Mouse (Mus musculus): ENCODE measurements around the gene Gstp3. TPM values are rescaled to one million over a fixed set of nuclear protein-coding genes. Genes with fewer than 3 reads are reported as not detected.
A peak's percentile ranks its signal among the peaks of the same experiment; 100 is the strongest.
"Not testable (repeated sequence)": the region's sequence is repeated elsewhere in the genome, so short reads cannot be mapped to it uniquely, and the experiment has no call there.

Gstp3 gene
- polyA plus RNA-seq, 1 experiment from 2014 or later, result 105 TPM

GRCm38 (mm10) chr19:4063357-4063756 is 4.0 kb upstream of the Gstp3 start:
- H3K4me1 ChIP-seq (ENCODE audit: control insufficient read depth, low read depth, low read length), result peaks cover 24% of the 10 kb centered on the region
- WGBS (ENCODE audit: insufficient replicate concordance), result 33% methylated on average over 3 of the region's 4 CpGs
- H3K9me3 ChIP-seq (replicated peaks; ENCODE audit: control insufficient read depth, low read length); ATAC-seq (ENCODE audit: low read depth); H3K27ac ChIP-seq (ENCODE audit: low read length); H3K9ac ChIP-seq (ENCODE audit: low read depth, low read length); H3K4me2 ChIP-seq (ENCODE audit: low read depth, low read length); H3K27me3 ChIP-seq (ENCODE audit: control insufficient read depth, insufficient read depth, low read depth, low read length); H3K4me3 ChIP-seq (ENCODE audit: low read depth, low read length); H3K36me3 ChIP-seq (ENCODE audit: control insufficient read depth, insufficient read depth): not testable (repeated sequence)

GRCm38 (mm10) chr19:4060899-4061465 is 1.6 kb upstream of the Gstp3 start:
- ATAC-seq (ENCODE audit: low read depth), result no peak
- peak overlapping the region; percentile 60 for H3K27ac ChIP-seq (ENCODE audit: low read length)
- H3K4me1 ChIP-seq (ENCODE audit: control insufficient read depth, low read depth, low read length), result peaks cover 33% of the 10 kb centered on the region
- H3K4me2 ChIP-seq (ENCODE audit: low read depth, low read length), result no peak overlapping the region
- no peaks in the 10 kb centered on the region for H3K27me3 ChIP-seq (ENCODE audit: control insufficient read depth, insufficient read depth, low read depth, low read length)
- no peaks in the 10 kb centered on the region for H3K36me3 ChIP-seq (ENCODE audit: control insufficient read depth, insufficient read depth)
- no peaks in the 10 kb centered on the region for H3K9me3 ChIP-seq (replicated peaks; ENCODE audit: control insufficient read depth, low read length)
- no peak overlapping the region for H3K4me3 ChIP-seq (ENCODE audit: low read depth, low read length)
- no peak overlapping the region for H3K9ac ChIP-seq (ENCODE audit: low read depth, low read length)
- WGBS (ENCODE audit: insufficient replicate concordance), result 58% methylated on average over 5 of the region's 6 CpGs

GRCm38 (mm10) chr19:4060044-4060898 is 902 bp upstream of the Gstp3 start:
- peaks cover 37% of the 10 kb centered on the region for H3K4me1 ChIP-seq (ENCODE audit: control insufficient read depth, low read depth, low read length)
- not testable (repeated sequence) for H3K36me3 ChIP-seq (ENCODE audit: control insufficient read depth, insufficient read depth); H3K9me3 ChIP-seq (replicated peaks; ENCODE audit: control insufficient read depth, low read length); H3K4me3 ChIP-seq (ENCODE audit: low read depth, low read length); ATAC-seq (ENCODE audit: low read depth); H3K4me2 ChIP-seq (ENCODE audit: low read depth, low read length); H3K9ac ChIP-seq (ENCODE audit: low read depth, low read length); H3K27me3 ChIP-seq (ENCODE audit: control insufficient read depth, insufficient read depth, low read depth, low read length)
- peak overlapping the region; percentile 85 for H3K27ac ChIP-seq (ENCODE audit: low read length)
- 83% methylated on average over 8 of the region's 8 CpGs for WGBS (ENCODE audit: insufficient replicate concordance)

GRCm38 (mm10) chr19:4058581-4058980 is 788 bp downstream of the Gstp3 start:
- Histone ChIP-seq H3K4me2 (ENCODE audit: low read depth, low read length) (peak overlapping the region; percentile 53), H3K4me3 (ENCODE audit: low read depth, low read length) (peak overlapping the region; percentile 44), H3K27ac (ENCODE audit: low read length) (peak overlapping the region; percentile 85), H3K36me3 (ENCODE audit: control insufficient read depth, insufficient read depth) (no peaks in the 10 kb centered on the region), H3K4me1 (ENCODE audit: control insufficient read depth, low read depth, low read length) (peaks cover 37% of the 10 kb centered on the region), H3K27me3 (ENCODE audit: control insufficient read depth, insufficient read depth, low read depth, low read length) (no peaks in the 10 kb centered on the region), H3K9me3 (replicated peaks; ENCODE audit: control insufficient read depth, low read length) (no peaks in the 10 kb centered on the region), H3K9ac (ENCODE audit: low read depth, low read length) (peak overlapping the region; percentile 60)
- no peak for ATAC-seq (ENCODE audit: low read depth)
- 87% methylated on average over 5 of the region's 5 CpGs for WGBS (ENCODE audit: insufficient replicate concordance)

GRCm38 (mm10) chr19:4057962-4058361 is 1.4 kb downstream of the Gstp3 start:
- Histone ChIP-seq H3K9me3 (replicated peaks; ENCODE audit: control insufficient read depth, low read length) (no peaks in the 10 kb centered on the region), H3K9ac (ENCODE audit: low read depth, low read length) (peak overlapping the region; percentile 60), H3K27ac (ENCODE audit: low read length) (peak overlapping the region; percentile 85), H3K4me3 (ENCODE audit: low read depth, low read length) (peak overlapping the region; percentile 44; the same call in 1 of the 2 replicates), H3K36me3 (ENCODE audit: control insufficient read depth, insufficient read depth) (no peaks in the 10 kb centered on the region), H3K4me1 (ENCODE audit: control insufficient read depth, low read depth, low read length) (peaks cover 37% of the 10 kb centered on the region), H3K4me2 (ENCODE audit: low read depth, low read length) (peak overlapping the region; percentile 53), H3K27me3 (ENCODE audit: control insufficient read depth, insufficient read depth, low read depth, low read length) (no peaks in the 10 kb centered on the region)
- no peak for ATAC-seq (ENCODE audit: low read depth)
- WGBS (ENCODE audit: insufficient replicate concordance), result 80% methylated on average over 7 of the region's 7 CpGs

- peak overlapping the region; percentile 33; the same call in 1 of the 2 replicates for H3K9ac ChIP-seq (ENCODE audit: low read depth, low read length)
- H3K27ac ChIP-seq (ENCODE audit: low read length), result peak overlapping the region; percentile 85; the same call in 1 of the 2 replicates
- no peak overlapping the region for H3K4me3 ChIP-seq (ENCODE audit: low read depth, low read length)
- no peaks in the 10 kb centered on the region for H3K9me3 ChIP-seq (replicated peaks; ENCODE audit: control insufficient read depth, low read length)
- H3K27me3 ChIP-seq (ENCODE audit: control insufficient read depth, insufficient read depth, low read depth, low read length), result no peaks in the 10 kb centered on the region
- no peak for ATAC-seq (ENCODE audit: low read depth)
- H3K4me1 ChIP-seq (ENCODE audit: control insufficient read depth, low read depth, low read length), result peaks cover 37% of the 10 kb centered on the region
- H3K4me2 ChIP-seq (ENCODE audit: low read depth, low read length), result peak overlapping the region; percentile 53; the same call in 1 of the 2 replicates
- 78% methylated on average over 13 of the region's 13 CpGs for WGBS (ENCODE audit: insufficient replicate concordance)
- no peaks in the 10 kb centered on the region for H3K36me3 ChIP-seq (ENCODE audit: control insufficient read depth, insufficient read depth)
Measured at GRCm38 (mm10) chr19:4057389-4057788, 2.0 kb downstream of the Gstp3 start.

- Histone ChIP-seq H3K27ac (ENCODE audit: low read length) (peak overlapping the region; percentile 75), H3K9ac (ENCODE audit: low read depth, low read length) (no peak overlapping the region), H3K4me1 (ENCODE audit: control insufficient read depth, low read depth, low read length) (peaks cover 40% of the 10 kb centered on the region), H3K4me2 (ENCODE audit: low read depth, low read length) (no peak overlapping the region), H3K4me3 (ENCODE audit: low read depth, low read length) (no peak overlapping the region), H3K27me3 (ENCODE audit: control insufficient read depth, insufficient read depth, low read depth, low read length) (no peaks in the 10 kb centered on the region), H3K9me3 (replicated peaks; ENCODE audit: control insufficient read depth, low read length) (no peaks in the 10 kb centered on the region), H3K36me3 (ENCODE audit: control insufficient read depth, insufficient read depth) (no peaks in the 10 kb centered on the region)
- no peak for ATAC-seq (ENCODE audit: low read depth)
- WGBS (ENCODE audit: insufficient replicate concordance), result 50% methylated on average over 4 of the region's 4 CpGs
Measured at GRCm38 (mm10) chr19:4056727-4057126, 2.6 kb downstream of the Gstp3 start.

GRCm38 (mm10) chr19:4055947-4056693 is 3.2 kb downstream of the Gstp3 start:
- peak overlapping the region; percentile 75 for H3K27ac ChIP-seq (ENCODE audit: low read length)

More at GRCm38 (mm10) chr19:4055947-4056693, 3.2 kb downstream of the Gstp3 start:
- WGBS (ENCODE audit: insufficient replicate concordance), result 49% methylated on average over 15 of the region's 15 CpGs
- H3K27me3 ChIP-seq (ENCODE audit: control insufficient read depth, insufficient read depth, low read depth, low read length), result no peaks in the 10 kb centered on the region
- no peak for ATAC-seq (ENCODE audit: low read depth)
- H3K4me3 ChIP-seq (ENCODE audit: low read depth, low read length), result no peak overlapping the region
- H3K36me3 ChIP-seq (ENCODE audit: control insufficient read depth, insufficient read depth), result no peaks in the 10 kb centered on the region
- 0 out of 2 replicates have a peak overlapping the region, but pooled peaks have one; percentile 15 for H3K9ac ChIP-seq (ENCODE audit: low read depth, low read length)
- no peak overlapping the region for H3K4me2 ChIP-seq (ENCODE audit: low read depth, low read length)
- H3K4me1 ChIP-seq (ENCODE audit: control insufficient read depth, low read depth, low read length), result peaks cover 40% of the 10 kb centered on the region
- H3K9me3 ChIP-seq (replicated peaks; ENCODE audit: control insufficient read depth, low read length), result no peaks in the 10 kb centered on the region
